In genomic region chr2:5906625-5907024, GRCm38 (mm10) we compare ENCODE assay signal across 8 mouse cellular contexts. TPM values are rescaled to one million over a fixed set of nuclear protein-coding genes. Genes with fewer than 3 reads are reported as not detected.
A peak's percentile ranks its signal among the peaks of the same experiment; 100 is the strongest.
DNase-seq lines count a peak whose midpoint lies in the region; ATAC-seq and TF ChIP-seq lines count a peak whose summit lies in the region.

No protein-coding gene starts in this region.

- 54% methylated on average over 3 of the region's 3 CpGs for WGBS in cerebellum, adult 2 months
- 53% methylated on average over 3 of the region's 3 CpGs for WGBS in midbrain, embryonic 11.5 days
- WGBS in midbrain, embryonic 15.5 days = 52% methylated on average over 3 of the region's 3 CpGs
- WGBS in midbrain, postnatal 0 days = 45% methylated on average over 3 of the region's 3 CpGs

- TF ChIP-seq POLR2A in cerebellum, adult 2 months (IDR thresholded peaks at IDR 0.05; ENCODE audit: borderline replicate concordance, insufficient read depth, low read length) = no peak

- ATAC-seq in midbrain, embryonic 11.5 days (ENCODE audit: low FRiP score) = no peak
- no peak for ATAC-seq in midbrain, embryonic 15.5 days (replicated peaks)
- ATAC-seq in midbrain, postnatal 0 days (ENCODE audit: low FRiP score) = no peak

- no peaks in the 10 kb centered on the region for H3K9me3 ChIP-seq in midbrain, embryonic 11.5 days (ENCODE audit: control insufficient read depth, low read length)
- no peaks in the 10 kb centered on the region for H3K9me3 ChIP-seq in midbrain, embryonic 15.5 days
- no peaks in the 10 kb centered on the region for H3K9me3 ChIP-seq in midbrain, postnatal 0 days (ENCODE audit: low read length)

- no peak overlapping the region for H3K4me3 ChIP-seq in cerebellum, adult 2 months (replicated peaks; ENCODE audit: insufficient read depth, low read depth, low read length)
- H3K4me3 ChIP-seq in midbrain, embryonic 11.5 days (ENCODE audit: low read depth, low read length) = no peak overlapping the region
- no peak overlapping the region for H3K4me3 ChIP-seq in midbrain, embryonic 15.5 days
- no peak overlapping the region for H3K4me3 ChIP-seq in midbrain, postnatal 0 days (ENCODE audit: low read depth, low read length)

- peaks cover 2% of the 10 kb centered on the region; the same call in 1 of the 2 replicates for H3K36me3 ChIP-seq in midbrain, embryonic 11.5 days (ENCODE audit: control insufficient read depth, insufficient read depth, low read length)
- H3K36me3 ChIP-seq in midbrain, embryonic 15.5 days (replicated peaks) = peaks cover 6% of the 10 kb centered on the region; the same call in 1 of the 2 replicates
- peaks cover 28% of the 10 kb centered on the region for H3K36me3 ChIP-seq in midbrain, postnatal 0 days (ENCODE audit: insufficient read depth, low read length)

- no peak for DNase-seq in cerebellum, adult 2 months
- no peak for DNase-seq in cerebellum, adult 11 months
- peak; percentile 89 for DNase-seq in midbrain, embryonic 11.5 days (ENCODE audit: low spot score, missing footprints)
- DNase-seq in c-Kit-negative CD71-positive TER-119-positive erythroid progenitor cells, embryonic 14.5 days (ENCODE audit: low read depth, low spot score) = peak; percentile 54
- DNase-seq in heart, postnatal 4 days = peak; percentile 49
- DNase-seq in midbrain, postnatal 0 days (ENCODE audit: low spot score) = peak; percentile 43
- DNase-seq in layer of hippocampus, adult 8-10 months (ENCODE audit: low spot score in 2 of 2) = no peak

- H3K27ac ChIP-seq in cerebellum, adult 2 months (ENCODE audit: insufficient read depth, low read length) = no peak overlapping the region
- H3K27ac ChIP-seq in midbrain, embryonic 11.5 days (ENCODE audit: low read depth, low read length) = no peak overlapping the region
- no peak overlapping the region for H3K27ac ChIP-seq in midbrain, embryonic 15.5 days
- no peak overlapping the region for H3K27ac ChIP-seq in midbrain, postnatal 0 days (ENCODE audit: low read depth, low read length)

- TF ChIP-seq CTCF in cerebellum, adult 2 months (IDR thresholded peaks at IDR 0.05; ENCODE audit: borderline replicate concordance, insufficient read depth, low read depth, low read length) = peak; percentile 33; the same call in 1 of the 2 replicates
- peak; percentile 74 for TF ChIP-seq CTCF in midbrain, postnatal 0 days (IDR thresholded peaks at IDR 0.05)

- H3K9ac ChIP-seq in midbrain, embryonic 11.5 days (ENCODE audit: low read length) = no peak overlapping the region
- no peak overlapping the region for H3K9ac ChIP-seq in midbrain, embryonic 15.5 days
- H3K9ac ChIP-seq in midbrain, postnatal 0 days (replicated peaks; ENCODE audit: low read length, poor library complexity, severe bottlenecking) = no peak overlapping the region

- H3K27me3 ChIP-seq in cerebellum, adult 2 months (ENCODE audit: control insufficient read depth, insufficient read depth, low read length) = no peaks in the 10 kb centered on the region
- H3K27me3 ChIP-seq in midbrain, embryonic 11.5 days (ENCODE audit: control insufficient read depth, insufficient read depth, low read length) = no peaks in the 10 kb centered on the region
- no peaks in the 10 kb centered on the region for H3K27me3 ChIP-seq in midbrain, embryonic 15.5 days (replicated peaks)
- H3K27me3 ChIP-seq in midbrain, postnatal 0 days (ENCODE audit: insufficient read depth, low read length) = no peaks in the 10 kb centered on the region

- H3K4me1 ChIP-seq in cerebellum, adult 2 months (ENCODE audit: control insufficient read depth, insufficient read depth, low read length) = no peaks in the 10 kb centered on the region
- no peaks in the 10 kb centered on the region for H3K4me1 ChIP-seq in midbrain, embryonic 11.5 days (ENCODE audit: control insufficient read depth, insufficient read depth, low read length)
- no peaks in the 10 kb centered on the region for H3K4me1 ChIP-seq in midbrain, embryonic 15.5 days
- H3K4me1 ChIP-seq in midbrain, postnatal 0 days (ENCODE audit: insufficient read depth, low read length) = no peaks in the 10 kb centered on the region

- H3K4me2 ChIP-seq in midbrain, embryonic 11.5 days = no peak overlapping the region
- H3K4me2 ChIP-seq in midbrain, embryonic 15.5 days = no peak overlapping the region
- H3K4me2 ChIP-seq in midbrain, postnatal 0 days (ENCODE audit: low read depth, low read length, poor library complexity, severe bottlenecking) = no peak overlapping the region

RNA-seq across cellular contexts. Expression of gene Sec61a2, which starts 11.4 kb away (rescaled TPM):
- polyA plus RNA-seq in cerebellum, adult 2 months (2012; rRNA removed) = 119 and 123 TPM in 2 replicates
- polyA plus RNA-seq in midbrain, embryonic 11.5 days (2014; fragmentation: Nextera tagmentation; extraction: Ambion mirVana) = 74.7 and 85.6 TPM in 2 replicates
- polyA plus RNA-seq in midbrain, embryonic 15.5 days (2015; fragmentation: Nextera tagmentation; extraction: Ambion mirVana) = 110 and 114 TPM in 2 replicates
- total RNA-seq in heart, postnatal 4 days (2021) = 10 to 100 TPM; 28.8 to 29.0 TPM
- 101 and 118 TPM in 2 replicates for total RNA-seq in midbrain, postnatal 0 days (2014; rRNA removed)
- polyA plus RNA-seq in midbrain, postnatal 0 days (2015; fragmentation: Nextera tagmentation; extraction: Ambion mirVana) = 104 and 106 TPM in 2 replicates
- total RNA-seq in layer of hippocampus, adult 8-10 months (2022) = 100 to 1,000 TPM in 2 of 4 experiments, 10 to 100 TPM in 2; 88.3 to 135 (median 101) TPM

RNA-seq across cellular contexts. Expression of gene Dhtkd1, which starts 36.0 kb away (rescaled TPM):
- 7.2 and 9.5 TPM in 2 replicates for polyA plus RNA-seq in cerebellum, adult 2 months (2012; rRNA removed)
- polyA plus RNA-seq in midbrain, embryonic 11.5 days (2014; fragmentation: Nextera tagmentation; extraction: Ambion mirVana) = 1.4 and 3.7 TPM in 2 replicates
- polyA plus RNA-seq in midbrain, embryonic 15.5 days (2015; fragmentation: Nextera tagmentation; extraction: Ambion mirVana) = 7.4 and 8.4 TPM in 2 replicates
- total RNA-seq in heart, postnatal 4 days (2021) = 1 to 10 TPM; 2.3 to 3.0 TPM
- total RNA-seq in midbrain, postnatal 0 days (2014; rRNA removed) = 10.3 and 13.3 TPM in 2 replicates
- polyA plus RNA-seq in midbrain, postnatal 0 days (2015; fragmentation: Nextera tagmentation; extraction: Ambion mirVana) = 4.6 and 5.2 TPM in 2 replicates
- 10 to 100 TPM in 3 of 4 experiments, 1 to 10 TPM in 1; 6.9 to 12.3 (median 11.1) TPM for total RNA-seq in layer of hippocampus, adult 8-10 months (2022)

RNA-seq across cellular contexts. Expression of gene Gm13199, which starts 43.9 kb away (rescaled TPM):
- polyA plus RNA-seq in cerebellum, adult 2 months (2012; rRNA removed) = 8.8 and 9.5 TPM in 2 replicates
- 2.2 and 2.5 TPM in 2 replicates for polyA plus RNA-seq in midbrain, embryonic 11.5 days (2014; fragmentation: Nextera tagmentation; extraction: Ambion mirVana)
- 1.1 and 1.4 TPM in 2 replicates for polyA plus RNA-seq in midbrain, embryonic 15.5 days (2015; fragmentation: Nextera tagmentation; extraction: Ambion mirVana)
- under 1 TPM in 1 of 2 experiments, not detected in 1; 0.47 TPM for total RNA-seq in heart, postnatal 4 days (2021)
- 1.2 and 5.2 TPM in 2 replicates for total RNA-seq in midbrain, postnatal 0 days (2014; rRNA removed)
- polyA plus RNA-seq in midbrain, postnatal 0 days (2015; fragmentation: Nextera tagmentation; extraction: Ambion mirVana) = 0.31 and 0.57 TPM in 2 replicates
- 1 to 10 TPM in 3 of 4 experiments, under 1 TPM in 1; 0.80 to 4.7 (median 2.3) TPM for total RNA-seq in layer of hippocampus, adult 8-10 months (2022)

RNA-seq across cellular contexts. Expression of gene Upf2, which starts 44.6 kb away (rescaled TPM):
- polyA plus RNA-seq in cerebellum, adult 2 months (2012; rRNA removed) = 19.3 and 21.8 TPM in 2 replicates
- 13.2 and 14.0 TPM in 2 replicates for polyA plus RNA-seq in midbrain, embryonic 11.5 days (2014; fragmentation: Nextera tagmentation; extraction: Ambion mirVana)
- polyA plus RNA-seq in midbrain, embryonic 15.5 days (2015; fragmentation: Nextera tagmentation; extraction: Ambion mirVana) = 8.3 and 8.8 TPM in 2 replicates
- total RNA-seq in heart, postnatal 4 days (2021) = 10 to 100 TPM; 10.9 to 11.3 TPM
- 11.2 and 13.2 TPM in 2 replicates for total RNA-seq in midbrain, postnatal 0 days (2014; rRNA removed)
- polyA plus RNA-seq in midbrain, postnatal 0 days (2015; fragmentation: Nextera tagmentation; extraction: Ambion mirVana) = 4.6 and 5.9 TPM in 2 replicates
- 10 to 100 TPM; 32.6 to 52.1 (median 41.1) TPM for total RNA-seq in layer of hippocampus, adult 8-10 months (2022)

Comparison
In these comparisons a context has a peak if more than half of its experiments do, and no peak if none do; other contexts are left out.
1. DNase-seq: peak in midbrain, embryonic 11.5 days (single experiment), c-Kit-negative CD71-positive TER-119-positive erythroid progenitor cells, embryonic 14.5 days (single experiment), heart, postnatal 4 days (single experiment) and midbrain, postnatal 0 days (single experiment); none in cerebellum, adult 2 months (0 of 2), cerebellum, adult 11 months (single experiment) and layer of hippocampus, adult 8-10 months (0 of 2).